Mouse (Mus musculus): ENCODE measurements around the gene Leo1.

GRCm38 (mm10) chr9:75479106-75479725 is 37.9 kb downstream of the Leo1 start:
- TF ChIP-seq EP300 (IDR thresholded peaks at IDR 0.05; ENCODE audit: low read depth): no peak
- no peak for TF ChIP-seq CTCF (IDR thresholded peaks at IDR 0.05; ENCODE audit: low read depth)

Data from liver, embryonic 14.5 days (tissue).